Mouse (Mus musculus): ENCODE results near the gene Pi4ka. TPM values are rescaled to one million over a fixed set of nuclear protein-coding genes. Genes with fewer than 3 reads are reported as not detected.

The Pi4ka gene
- total and polyA plus RNA-seq, 3 experiments: 40.5 to 149 (median 88.4) TPM

DNA sequence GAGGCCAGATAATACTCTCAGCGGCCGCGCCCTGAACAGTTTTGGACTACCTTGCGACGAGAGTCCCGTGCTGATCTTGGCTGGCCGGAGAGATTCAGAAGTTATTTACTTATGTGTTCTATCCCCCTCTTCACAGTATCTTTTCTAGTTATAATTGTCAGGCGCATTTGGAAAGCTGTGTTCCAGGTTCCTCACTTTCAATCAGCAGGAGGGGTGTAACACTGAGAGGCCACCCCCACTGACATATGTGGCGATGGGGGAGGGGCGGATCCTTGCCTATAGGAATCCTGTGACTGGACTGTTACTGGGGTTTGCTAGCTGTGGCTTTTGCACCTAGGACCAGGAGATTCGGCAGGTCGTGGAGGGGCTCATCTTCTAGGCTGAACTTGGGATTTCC, 171.6 kb downstream of the Pi4ka start:
- no peak overlapping the region for H3K27ac ChIP-seq (ENCODE audit: insufficient read depth, low read depth)
- peak overlapping the region; percentile 78 to 83 (median 79) for H3K4me3 ChIP-seq (replicated peaks in 1 of 3; ENCODE audit: low read depth in 2 of 3, low read length in 2 of 3, poor library complexity in 1 of 3)
- in situ Hi-C loops (cut with MboI; ENCODE audit: low pct_ligation_motif_present, low pct_unique_long_range_greater_than_20kb, low sequenced_read_pairs) (no loop called here), dilution Hi-C loops (cut with MboI; ENCODE audit: extremely low pct_ligation_motif_present, extremely low pct_unique_long_range_greater_than_20kb, low sequenced_read_pairs) (no loop called here)
- peaks cover 39% of the 10 kb centered on the region for H3K79me2 ChIP-seq (replicated peaks; ENCODE audit: control insufficient read depth, extremely low read depth, insufficient read depth, poor library complexity, severe bottlenecking)
- peaks cover 9% of the 10 kb centered on the region for H3K9me3 ChIP-seq (replicated peaks; ENCODE audit: low read length)
- no peak for TF ChIP-seq ETS1 (conservative IDR thresholded peaks at IDR 0.05; ENCODE audit: low read depth, low read length)
- no peak for TF ChIP-seq POLR2A (IDR thresholded peaks at IDR 0.05; ENCODE audit: low read depth, low read length)
- peak; percentile 64 for TF ChIP-seq CHD2 (IDR thresholded peaks at IDR 0.05; ENCODE audit: low read length)
- TF ChIP-seq BHLHE40 (IDR thresholded peaks at IDR 0.05; ENCODE audit: low read depth, low read length): peak; percentile 34; the same call in 1 of the 2 replicates
- TF ChIP-seq HCFC1 (IDR thresholded peaks at IDR 0.05; ENCODE audit: low read depth, low read length): no peak
- peaks cover 0 to 14% of the 10 kb centered on the region in 2 experiments for H3K36me3 ChIP-seq (replicated peaks in 1 of 2; ENCODE audit: control insufficient read depth in 1 of 2, insufficient read depth in 1 of 2, low read length in 1 of 2)
- peak overlapping the region; percentile 68 for H3K4me2 ChIP-seq (ENCODE audit: insufficient read depth, low read depth, poor library complexity, severe bottlenecking)
- H3K27me3 ChIP-seq (replicated peaks): peaks cover 7% of the 10 kb centered on the region
- peaks cover 11 to 27% of the 10 kb centered on the region in 2 experiments for H3K4me1 ChIP-seq (ENCODE audit: control insufficient read depth in 1 of 2, insufficient read depth in 2 of 2)
- peak overlapping the region; percentile 80; the same call in 1 of the 2 replicates for H3K9ac ChIP-seq (ENCODE audit: insufficient read depth, low read depth)
- DNase-seq (ENCODE audit: extremely low read depth): no peak

- DNase-seq (ENCODE audit: extremely low read depth): peak; percentile 71
- dilution Hi-C loops (cut with MboI; ENCODE audit: extremely low pct_ligation_motif_present, extremely low pct_unique_long_range_greater_than_20kb, low sequenced_read_pairs): no loop called here
Measured at GRCm38 (mm10) chr16:17233702-17234498, 172.2 kb downstream of the Pi4ka start.

More at GRCm38 (mm10) chr16:17233702-17234498, 172.2 kb downstream of the Pi4ka start:
- Histone ChIP-seq H3K27ac (ENCODE audit: insufficient read depth, low read depth) (peak overlapping the region; percentile 33; the same call in 1 of the 2 replicates), H3K9me3 (replicated peaks; ENCODE audit: low read length) (peaks cover 10% of the 10 kb centered on the region), H3K9ac (ENCODE audit: insufficient read depth, low read depth) (peak overlapping the region; percentile 80), H3K36me3 (replicated peaks in 1 of 2; ENCODE audit: control insufficient read depth in 1 of 2, insufficient read depth in 1 of 2, low read length in 1 of 2) (peaks cover 0 to 10% of the 10 kb centered on the region in 2 experiments), H3K4me2 (ENCODE audit: insufficient read depth, low read depth, poor library complexity, severe bottlenecking) (peak overlapping the region; percentile 68), H3K27me3 (replicated peaks) (peaks cover 8% of the 10 kb centered on the region), H3K79me2 (replicated peaks; ENCODE audit: control insufficient read depth, extremely low read depth, insufficient read depth, poor library complexity, severe bottlenecking) (peaks cover 39% of the 10 kb centered on the region), H3K4me3 (replicated peaks in 1 of 3; ENCODE audit: low read depth in 2 of 3, low read length in 2 of 3, poor library complexity in 1 of 3) (peak overlapping the region; percentile 78 to 83 (median 79)), H3K4me1 (ENCODE audit: control insufficient read depth in 1 of 2, insufficient read depth in 2 of 2) (peaks cover 11 to 27% of the 10 kb centered on the region in 2 experiments)
- in situ Hi-C loops (cut with MboI; ENCODE audit: low pct_ligation_motif_present, low pct_unique_long_range_greater_than_20kb, low sequenced_read_pairs): no loop called here
- TF ChIP-seq ELF1 (IDR thresholded peaks at IDR 0.05; ENCODE audit: low read depth, low read length) (peak; percentile 20; the same call in 1 of the 2 replicates), MXI1 (IDR thresholded peaks at IDR 0.05; ENCODE audit: low read depth, low read length) (peak; percentile 67), MEF2A (IDR thresholded peaks at IDR 0.05; ENCODE audit: borderline replicate concordance, low read depth, low read length) (peak; percentile 0; the same call in 1 of the 2 replicates), SIN3A (IDR thresholded peaks at IDR 0.05; ENCODE audit: low read length) (peak; percentile 89), BHLHE40 (IDR thresholded peaks at IDR 0.05; ENCODE audit: low read depth, low read length) (no peak; the same call in none of the 2 replicates), UBTF (IDR thresholded peaks at IDR 0.05; ENCODE audit: low read depth, low read length) (no peak; the same call in 1 of the 2 replicates), NRF1 (IDR thresholded peaks at IDR 0.05; ENCODE audit: low read depth, low read length) (0 out of 2 replicates have a peak, but pooled peaks have one; percentile 33), ETS1 (conservative IDR thresholded peaks at IDR 0.05; ENCODE audit: low read depth, low read length) (peak; percentile 2; the same call in 1 of the 2 replicates), CTCF (conservative IDR thresholded peaks at IDR 0.05 in 1 of 2, IDR thresholded peaks at IDR 0.05 in 1 of 2; ENCODE audit: low read depth in 2 of 2, low read length in 2 of 2) (no peak), TCF12 (IDR thresholded peaks at IDR 0.05; ENCODE audit: low read depth, low read length) (peak; percentile 12; the same call in 1 of the 2 replicates), RCOR1 (conservative IDR thresholded peaks at IDR 0.05; ENCODE audit: low read depth, low read length) (0 out of 2 replicates have a peak, but pooled peaks have one; percentile 41), MAX (IDR thresholded peaks at IDR 0.05; ENCODE audit: low read length) (peak; percentile 36), TBP (conservative IDR thresholded peaks at IDR 0.05; ENCODE audit: low read depth, low read length) (0 out of 2 replicates have a peak, but pooled peaks have one; percentile 44), HCFC1 (IDR thresholded peaks at IDR 0.05; ENCODE audit: low read depth, low read length) (no peak), ZMIZ1 (IDR thresholded peaks at IDR 0.05; ENCODE audit: low read depth, low read length) (no peak; the same call in 1 of the 2 replicates)

Data from CH12.LX (cell line).